Mouse (Mus musculus) embryonic facial prominence, embryonic 13.5 days (tissue): ENCODE results near the gene Ttc39b. TPM values are rescaled to one million over a fixed set of nuclear protein-coding genes. Genes with fewer than 3 reads are reported as not detected.
A peak's percentile ranks its signal among the peaks of the same experiment; 100 is the strongest.
"Not testable (repeated sequence)": the region's sequence is repeated elsewhere in the genome, so short reads cannot be mapped to it uniquely, and the experiment has no call there.

Experiments
- ATAC-seq: fragments of 200-750 bp; cut with Nextera tagmentation; 2 replicates; pipeline ENCODE4 v1.8.0; 2017; ENCODE audit warnings: low read depth; ENCODE audit not compliant: insufficient number of reproducible peaks, insufficient read depth, low FRiP score, low TSS enrichment
- H3K27ac ChIP-seq: fragments of 300-500 bp; sonication (generic); 2 replicates; pipeline ENCODE4 v1.5.1; 2015; ENCODE audit warnings: moderate library complexity, mild to moderate bottlenecking, inconsistent platforms
- H3K27me3 ChIP-seq: fragments of 300-500 bp; sonication (generic); 2 replicates; pipeline ENCODE4 v1.6.1; 2015; ENCODE audit warnings: mild to moderate bottlenecking, inconsistent platforms
- H3K36me3 ChIP-seq: fragments of 300-500 bp; sonication (generic); 2 replicates; pipeline ENCODE4 v1.6.1; 2015; ENCODE audit warnings: mild to moderate bottlenecking, inconsistent platforms
- H3K4me1 ChIP-seq: fragments of 300-500 bp; sonication (generic); 2 replicates; pipeline ENCODE4 v1.6.1; 2015; ENCODE audit warnings: inconsistent platforms
- H3K4me2 ChIP-seq: fragments of 300-500 bp; sonication (generic); 2 replicates; pipeline ENCODE4 v1.6.1; 2015; ENCODE audit warnings: moderate library complexity, mild to moderate bottlenecking, inconsistent platforms
- H3K4me3 ChIP-seq: fragments of 300-500 bp; sonication (generic); 2 replicates; pipeline ENCODE4 v1.5.1; 2015; ENCODE audit warnings: mild to moderate bottlenecking, inconsistent platforms
- H3K9ac ChIP-seq: fragments of 300-500 bp; sonication (generic); 2 replicates; pipeline ENCODE4 v1.6.1; 2015; ENCODE audit warnings: mild to moderate bottlenecking, inconsistent platforms
- H3K9me3 ChIP-seq: fragments of 300-500 bp; sonication (generic); 2 replicates; pipeline ENCODE4 v1.6.1; 2016; ENCODE audit warnings: inconsistent platforms
- WGBS: fragments of 180-500 bp; shearing (Covaris S2); methylation state at CpG from one replicate; pipeline ENCODE4 v1.1.7; 2015; ENCODE audit warnings: mixed read lengths; 5-methylcytosine and 5-hydroxymethylcytosine counted together
- polyA plus RNA-seq: library from polyadenylated mRNA; unstranded; fragments of >200 nt; fragmentation: Nextera tagmentation; extraction: Ambion mirVana; gene quantifications from 2 replicates; pipeline ENCODE4 v1.2.1, GENCODE M21; 2015

Gene Ttc39b
- polyA plus RNA-seq, 1 experiment from 2014 or later: 3.5 TPM

- Histone ChIP-seq H3K4me2 (no peak overlapping the region), H3K9ac (no peak overlapping the region), H3K27me3 (no peaks in the 10 kb centered on the region), H3K36me3 (no peaks in the 10 kb centered on the region), H3K9me3 (no peaks in the 10 kb centered on the region), H3K4me1 (peaks cover 17% of the 10 kb centered on the region), H3K27ac (no peak overlapping the region), H3K4me3 (no peak overlapping the region)
- 61% methylated on average over 5 of the region's 5 CpGs for WGBS
- no peak for ATAC-seq
Observed at GRCm38 (mm10) chr4:83241630-83242029, 82.4 kb downstream of the Ttc39b start.

DNA sequence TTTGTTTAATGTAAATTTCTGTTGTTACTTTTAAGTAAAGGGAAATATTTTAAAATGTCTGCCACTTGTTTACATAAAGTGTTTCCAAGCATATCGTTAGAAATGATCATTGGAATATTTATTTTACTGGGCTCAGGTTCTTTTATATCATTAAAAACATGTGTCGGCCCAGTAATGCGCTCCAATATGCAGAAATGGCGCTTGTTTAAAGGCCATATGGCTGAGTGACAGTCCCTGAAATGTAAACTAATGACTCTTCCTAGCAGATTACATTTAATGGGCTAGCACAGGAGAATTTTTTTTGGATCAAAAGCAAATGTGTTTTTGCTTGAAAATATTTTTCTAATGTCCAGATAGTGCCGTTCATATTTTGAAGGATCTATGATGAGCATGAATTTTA lies 86.4 kb downstream of the Ttc39b start:
- Histone ChIP-seq H3K4me3 (no peak overlapping the region), H3K27ac (no peak overlapping the region), H3K9me3 (no peaks in the 10 kb centered on the region), H3K36me3 (no peaks in the 10 kb centered on the region), H3K4me1 (peaks cover 40% of the 10 kb centered on the region), H3K9ac (no peak overlapping the region), H3K4me2 (no peak overlapping the region), H3K27me3 (no peaks in the 10 kb centered on the region)
- 32% methylated on average over 5 of the region's 5 CpGs for WGBS
- no peak for ATAC-seq

DNA sequence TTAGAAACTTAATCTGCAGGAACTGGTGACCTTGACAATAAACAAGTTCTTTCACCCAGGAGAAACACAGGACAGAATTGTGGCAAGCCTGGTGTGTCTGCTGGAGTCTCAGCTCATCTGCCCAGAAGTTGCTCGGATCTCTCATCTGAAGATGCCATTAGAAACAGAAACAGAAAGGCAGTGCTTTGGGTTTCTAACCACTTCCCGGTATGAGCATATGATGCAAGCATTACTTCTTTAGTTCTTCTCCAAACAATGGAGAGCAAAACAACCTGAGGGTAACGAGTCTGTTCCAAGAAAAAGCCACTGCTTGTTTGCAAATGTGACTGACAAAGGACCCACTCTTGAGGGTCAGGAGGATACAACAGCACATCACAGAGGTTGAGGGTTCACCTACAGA lies 88.8 kb downstream of the Ttc39b start:
- not testable (repeated sequence) for H3K4me3 ChIP-seq, H3K9me3 ChIP-seq, H3K27me3 ChIP-seq, H3K9ac ChIP-seq, H3K4me2 ChIP-seq, H3K27ac ChIP-seq, H3K36me3 ChIP-seq, ATAC-seq
- peaks cover 47% of the 10 kb centered on the region for H3K4me1 ChIP-seq
- WGBS: 30% methylated on average over 2 of the region's 3 CpGs

GRCm38 (mm10) chr4:83234739-83235138 lies 89.3 kb downstream of the Ttc39b start:
- H3K9ac ChIP-seq: no peak overlapping the region
- 31% methylated on average over 11 of the region's 11 CpGs for WGBS
- H3K27me3 ChIP-seq: no peaks in the 10 kb centered on the region
- peaks cover 47% of the 10 kb centered on the region for H3K4me1 ChIP-seq
- H3K36me3 ChIP-seq: no peaks in the 10 kb centered on the region
- H3K4me2 ChIP-seq: peak overlapping the region; percentile 23; the same call in 1 of the 2 replicates
- no peaks in the 10 kb centered on the region for H3K9me3 ChIP-seq
- ATAC-seq: peak; percentile 80
- no peak overlapping the region for H3K4me3 ChIP-seq
- H3K27ac ChIP-seq: peak overlapping the region; percentile 73

GRCm38 (mm10) chr4:83234132-83234531 lies 89.9 kb downstream of the Ttc39b start:
- H3K4me1 ChIP-seq: peaks cover 43% of the 10 kb centered on the region
- H3K27ac ChIP-seq: peak overlapping the region; percentile 73
- WGBS: 54% methylated on average over 7 of the region's 7 CpGs
- no peak overlapping the region for H3K9ac ChIP-seq
- no peaks in the 10 kb centered on the region for H3K27me3 ChIP-seq
- H3K9me3 ChIP-seq: no peaks in the 10 kb centered on the region
- H3K4me3 ChIP-seq: no peak overlapping the region
- no peak for ATAC-seq
- peak overlapping the region; percentile 23; the same call in 1 of the 2 replicates for H3K4me2 ChIP-seq
- H3K36me3 ChIP-seq: no peaks in the 10 kb centered on the region

DNA sequence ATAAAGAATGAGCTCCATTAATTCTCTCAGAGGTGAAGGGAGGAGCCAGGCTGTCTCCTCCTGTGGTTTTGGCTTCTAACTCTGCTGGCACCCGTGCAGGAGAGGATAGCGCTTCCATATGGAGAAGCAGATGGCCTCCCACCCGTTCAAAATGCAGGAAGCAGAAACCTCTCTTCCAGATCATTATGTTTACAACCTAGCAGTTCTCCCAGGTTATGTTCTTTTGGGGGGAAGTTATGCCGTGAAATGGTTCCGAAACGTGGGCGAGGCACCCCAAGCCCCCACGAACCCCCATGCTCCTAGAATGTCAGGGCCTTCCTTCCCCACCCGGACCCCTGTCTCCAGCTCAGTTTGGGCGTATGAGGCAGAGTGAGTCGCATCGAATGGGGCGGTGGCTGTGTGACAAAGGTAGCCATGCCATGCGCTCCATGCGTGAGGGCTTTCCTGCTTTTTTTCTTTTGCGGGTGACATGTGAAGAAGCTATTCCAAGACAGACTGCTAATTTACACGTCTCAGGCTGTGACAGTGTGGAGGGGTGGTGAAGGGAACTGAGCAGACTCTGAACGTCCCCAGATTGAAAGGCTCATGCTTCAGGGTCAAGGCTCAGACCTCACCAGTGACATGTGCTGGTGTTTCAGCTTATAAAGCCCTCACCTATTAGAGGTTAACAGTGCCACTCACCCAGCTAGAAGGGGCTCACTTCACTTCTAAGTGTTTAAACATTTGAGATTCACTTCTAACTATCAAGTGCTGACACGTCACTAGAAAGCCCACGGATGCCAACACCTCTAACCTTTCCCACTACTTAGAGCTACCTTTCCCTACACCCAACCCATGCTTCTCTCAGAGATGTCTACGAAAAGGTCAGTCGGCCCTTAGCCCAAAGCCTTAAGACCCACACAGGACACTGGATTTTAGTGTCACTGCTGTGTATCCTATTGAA lies 90.6 kb downstream of the Ttc39b start:
- no peaks in the 10 kb centered on the region for H3K27me3 ChIP-seq
- peak overlapping the region; percentile 17; the same call in 1 of the 2 replicates for H3K4me2 ChIP-seq
- 62% methylated on average over 22 of the region's 22 CpGs for WGBS
- H3K4me3 ChIP-seq: no peak overlapping the region
- H3K4me1 ChIP-seq: peaks cover 38% of the 10 kb centered on the region
- H3K36me3 ChIP-seq: no peaks in the 10 kb centered on the region
- ATAC-seq: no peak
- no peak overlapping the region for H3K9ac ChIP-seq
- H3K9me3 ChIP-seq: no peaks in the 10 kb centered on the region
- H3K27ac ChIP-seq: peak overlapping the region; percentile 73

- no peak overlapping the region for H3K4me3 ChIP-seq
- no peaks in the 10 kb centered on the region for H3K27me3 ChIP-seq
- peaks cover 41% of the 10 kb centered on the region for H3K4me1 ChIP-seq
- H3K36me3 ChIP-seq: no peaks in the 10 kb centered on the region
- H3K4me2 ChIP-seq: no peak overlapping the region; the same call in 1 of the 2 replicates
- ATAC-seq: no peak
- peak overlapping the region; percentile 73 for H3K27ac ChIP-seq
- WGBS: 66% methylated on average over 9 of the region's 9 CpGs
- 0 out of 2 replicates have a peak overlapping the region, but pooled peaks have one; percentile 23 for H3K9ac ChIP-seq
- H3K9me3 ChIP-seq: no peaks in the 10 kb centered on the region
Observed at GRCm38 (mm10) chr4:83232315-83232880, 91.7 kb downstream of the Ttc39b start.

GRCm38 (mm10) chr4:83228664-83229283 lies 95.3 kb downstream of the Ttc39b start:
- no peak for ATAC-seq
- H3K36me3 ChIP-seq: no peaks in the 10 kb centered on the region
- H3K27ac ChIP-seq: no peak overlapping the region
- 81% methylated on average over 9 of the region's 9 CpGs for WGBS
- no peaks in the 10 kb centered on the region for H3K9me3 ChIP-seq
- no peak overlapping the region for H3K4me3 ChIP-seq
- H3K27me3 ChIP-seq: no peaks in the 10 kb centered on the region
- H3K4me2 ChIP-seq: no peak overlapping the region
- peaks cover 33% of the 10 kb centered on the region for H3K4me1 ChIP-seq
- no peak overlapping the region for H3K9ac ChIP-seq

DNA sequence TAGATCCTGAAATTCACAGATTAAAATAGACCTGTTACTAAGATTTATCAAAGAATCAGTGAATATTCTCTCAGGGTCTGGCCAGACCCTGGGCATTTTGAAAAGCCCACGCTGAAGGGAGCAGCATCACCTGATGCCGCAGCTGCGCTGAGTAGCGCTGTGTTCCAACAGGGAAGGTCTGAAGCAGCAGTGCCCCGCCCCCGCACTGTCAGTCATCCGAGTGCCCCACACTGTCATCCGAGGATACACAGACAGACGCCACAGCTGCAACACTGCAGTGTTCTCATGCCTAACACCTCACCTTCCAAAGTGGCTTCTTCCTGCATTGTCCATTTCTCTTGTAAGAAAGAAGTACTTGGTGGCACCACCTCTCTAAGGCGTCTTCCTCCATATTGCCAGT lies 96.0 kb downstream of the Ttc39b start:
- no peak for ATAC-seq
- Histone ChIP-seq H3K27ac (no peak overlapping the region), H3K4me1 (peaks cover 26% of the 10 kb centered on the region), H3K9ac (no peak overlapping the region), H3K36me3 (no peaks in the 10 kb centered on the region), H3K9me3 (no peaks in the 10 kb centered on the region), H3K4me3 (no peak overlapping the region), H3K27me3 (no peaks in the 10 kb centered on the region), H3K4me2 (no peak overlapping the region)
- WGBS: 68% methylated on average over 10 of the region's 10 CpGs

DNA sequence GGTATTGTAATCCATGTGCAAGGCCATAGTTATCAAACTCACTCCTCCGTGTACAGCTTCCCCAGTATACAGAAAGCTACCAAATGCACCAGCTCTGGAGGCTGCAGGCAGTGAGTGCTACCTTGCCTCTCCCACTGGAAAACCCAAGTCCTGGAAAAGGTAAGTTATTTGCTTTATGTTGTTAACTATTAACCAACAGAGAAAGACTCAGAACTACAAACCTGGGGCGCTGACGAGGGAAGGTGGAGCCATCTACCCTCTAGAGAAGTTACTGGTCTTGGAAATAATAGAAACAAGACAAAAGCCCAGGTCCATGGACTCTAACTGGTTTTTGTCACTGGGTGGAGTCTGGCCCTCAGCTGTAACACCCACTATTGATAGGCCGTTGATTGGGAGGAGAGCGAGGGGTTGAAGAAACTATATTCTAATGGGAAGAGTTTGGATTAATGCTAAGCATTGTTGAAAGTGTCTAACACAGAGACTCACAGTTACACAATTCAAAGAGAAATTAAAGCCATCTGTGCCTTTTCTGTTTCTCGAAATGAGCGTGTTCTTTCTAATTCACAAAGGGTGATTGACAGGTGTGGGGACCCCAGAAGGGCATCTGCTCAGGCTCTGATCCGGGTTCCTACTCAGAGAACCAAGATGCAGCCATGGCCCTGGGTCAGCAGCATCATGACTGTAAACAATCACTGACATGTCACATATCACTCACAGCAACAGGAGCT lies 98.3 kb downstream of the Ttc39b start:
- no peak overlapping the region for H3K27ac ChIP-seq
- H3K4me2 ChIP-seq: no peak overlapping the region
- WGBS: 61% methylated on average over 8 of the region's 8 CpGs
- no peak for ATAC-seq
- H3K36me3 ChIP-seq: no peaks in the 10 kb centered on the region
- no peak overlapping the region for H3K4me3 ChIP-seq
- no peaks in the 10 kb centered on the region for H3K27me3 ChIP-seq
- no peaks in the 10 kb centered on the region for H3K9me3 ChIP-seq
- H3K4me1 ChIP-seq: peaks cover 14% of the 10 kb centered on the region
- H3K9ac ChIP-seq: no peak overlapping the region

DNA sequence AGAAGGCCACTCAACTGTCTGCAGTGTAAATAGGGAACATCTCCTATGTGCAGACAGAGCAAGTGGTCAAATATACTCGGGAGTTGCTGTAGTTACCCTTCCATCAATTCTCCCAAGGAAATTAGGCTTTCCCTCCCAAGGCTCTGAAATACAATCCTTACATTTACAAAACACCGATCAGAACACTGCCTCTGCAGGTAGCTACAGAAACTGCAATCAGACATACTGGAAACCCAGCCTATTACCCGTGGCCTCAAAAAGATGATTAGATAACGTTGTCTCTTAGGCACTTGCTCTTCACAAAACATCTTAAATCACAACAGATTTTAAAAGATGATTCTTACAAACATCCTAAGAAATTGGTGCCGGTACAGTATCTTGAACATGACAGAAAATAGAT lies 99.8 kb downstream of the Ttc39b start:
- no peaks in the 10 kb centered on the region for H3K27me3 ChIP-seq
- no peak overlapping the region for H3K4me3 ChIP-seq
- no peak overlapping the region for H3K9ac ChIP-seq
- H3K4me1 ChIP-seq: peaks cover 14% of the 10 kb centered on the region
- no peaks in the 10 kb centered on the region for H3K9me3 ChIP-seq
- H3K4me2 ChIP-seq: no peak overlapping the region
- no peaks in the 10 kb centered on the region for H3K36me3 ChIP-seq
- WGBS: 33% methylated on average over 5 of the region's 5 CpGs
- H3K27ac ChIP-seq: no peak overlapping the region
- no peak for ATAC-seq
